Mouse (Mus musculus): ENCODE measurements around the gene Il5. TPM values are rescaled to one million over a fixed set of nuclear protein-coding genes. Genes with fewer than 3 reads are reported as not detected.
"Not testable (repeated sequence)": the region's sequence is repeated elsewhere in the genome, so short reads cannot be mapped to it uniquely, and the experiment has no call there.

Gene Il5
- polyA plus RNA-seq, 1 experiment from 2014 or later, result not detected

GRCm38 (mm10) chr11:53755011-53755595 is 34.5 kb downstream of the Il5 start:
- 73% methylated on average over 12 of the region's 12 CpGs for WGBS
- H3K27ac ChIP-seq (ENCODE audit: low read length), result no peak overlapping the region

GRCm38 (mm10) chr11:53757612-53758011 is 37.0 kb downstream of the Il5 start:
- Histone ChIP-seq H3K36me3 (ENCODE audit: control insufficient read depth, insufficient read depth, low read length) (no peaks in the 10 kb centered on the region), H3K27ac (ENCODE audit: low read length) (no peak overlapping the region), H3K9ac (ENCODE audit: low read length) (no peak overlapping the region), H3K27me3 (ENCODE audit: control insufficient read depth, insufficient read depth, low read depth, low read length) (no peaks in the 10 kb centered on the region), H3K4me2 (ENCODE audit: low read depth, low read length) (no peak overlapping the region), H3K9me3 (ENCODE audit: control insufficient read depth, low read length) (no peaks in the 10 kb centered on the region), H3K4me1 (replicated peaks; ENCODE audit: control insufficient read depth, insufficient read depth, low read length) (peaks cover 26% of the 10 kb centered on the region), H3K4me3 (ENCODE audit: low read length) (no peak overlapping the region)
- no peak for ATAC-seq (ENCODE audit: low read depth)
- 89% methylated on average over 4 of the region's 4 CpGs for WGBS

More at GRCm38 (mm10) chr11:53755011-53755595, 34.5 kb downstream of the Il5 start:
- H3K36me3 ChIP-seq (ENCODE audit: control insufficient read depth, insufficient read depth, low read length), result no peaks in the 10 kb centered on the region
- H3K4me2 ChIP-seq (ENCODE audit: low read depth, low read length), result no peak overlapping the region
- no peaks in the 10 kb centered on the region for H3K27me3 ChIP-seq (ENCODE audit: control insufficient read depth, insufficient read depth, low read depth, low read length)
- H3K4me3 ChIP-seq (ENCODE audit: low read length), result no peak overlapping the region
- no peak overlapping the region for H3K9ac ChIP-seq (ENCODE audit: low read length)
- peaks cover 7% of the 10 kb centered on the region for H3K4me1 ChIP-seq (replicated peaks; ENCODE audit: control insufficient read depth, insufficient read depth, low read length)
- no peak for ATAC-seq (ENCODE audit: low read depth)
- H3K9me3 ChIP-seq (ENCODE audit: control insufficient read depth, low read length), result no peaks in the 10 kb centered on the region

GRCm38 (mm10) chr11:53758033-53758432 is 37.4 kb downstream of the Il5 start:
- H3K9ac ChIP-seq (ENCODE audit: low read length); H3K27me3 ChIP-seq (ENCODE audit: control insufficient read depth, insufficient read depth, low read depth, low read length): not testable (repeated sequence)
- 83% methylated on average over 9 of the region's 9 CpGs for WGBS

GRCm38 (mm10) chr11:53758791-53759351 is 38.3 kb downstream of the Il5 start:
- WGBS, result 48% methylated on average over 6 of the region's 6 CpGs
- Histone ChIP-seq H3K36me3 (ENCODE audit: control insufficient read depth, insufficient read depth, low read length) (no peaks in the 10 kb centered on the region), H3K9ac (ENCODE audit: low read length) (no peak overlapping the region), H3K27ac (ENCODE audit: low read length) (0 out of 2 replicates have a peak overlapping the region, but pooled peaks have one; percentile 0), H3K4me3 (ENCODE audit: low read length) (no peak overlapping the region), H3K4me1 (replicated peaks; ENCODE audit: control insufficient read depth, insufficient read depth, low read length) (peaks cover 38% of the 10 kb centered on the region), H3K4me2 (ENCODE audit: low read depth, low read length) (no peak overlapping the region), H3K27me3 (ENCODE audit: control insufficient read depth, insufficient read depth, low read depth, low read length) (no peaks in the 10 kb centered on the region), H3K9me3 (ENCODE audit: control insufficient read depth, low read length) (no peaks in the 10 kb centered on the region)
- ATAC-seq (ENCODE audit: low read depth), result no peak

More at GRCm38 (mm10) chr11:53758033-53758432, 37.4 kb downstream of the Il5 start:
- H3K4me1 ChIP-seq (replicated peaks; ENCODE audit: control insufficient read depth, insufficient read depth, low read length), result peaks cover 29% of the 10 kb centered on the region
- not testable (repeated sequence) for H3K4me3 ChIP-seq (ENCODE audit: low read length); ATAC-seq (ENCODE audit: low read depth); H3K36me3 ChIP-seq (ENCODE audit: control insufficient read depth, insufficient read depth, low read length); H3K4me2 ChIP-seq (ENCODE audit: low read depth, low read length); H3K9me3 ChIP-seq (ENCODE audit: control insufficient read depth, low read length); H3K27ac ChIP-seq (ENCODE audit: low read length)

GRCm38 (mm10) chr11:53759545-53760406 is 39.2 kb downstream of the Il5 start:
- peaks cover 46% of the 10 kb centered on the region for H3K4me1 ChIP-seq (replicated peaks; ENCODE audit: control insufficient read depth, insufficient read depth, low read length)
- WGBS, result 27% methylated on average over 22 of the region's 22 CpGs
- no peak overlapping the region for H3K4me2 ChIP-seq (ENCODE audit: low read depth, low read length)
- no peaks in the 10 kb centered on the region for H3K9me3 ChIP-seq (ENCODE audit: control insufficient read depth, low read length)
- no peaks in the 10 kb centered on the region for H3K27me3 ChIP-seq (ENCODE audit: control insufficient read depth, insufficient read depth, low read depth, low read length)
- H3K36me3 ChIP-seq (ENCODE audit: control insufficient read depth, insufficient read depth, low read length), result no peaks in the 10 kb centered on the region
- no peak overlapping the region for H3K4me3 ChIP-seq (ENCODE audit: low read length)
- ATAC-seq (ENCODE audit: low read depth), result no peak
- H3K27ac ChIP-seq (ENCODE audit: low read length), result 0 out of 2 replicates have a peak overlapping the region, but pooled peaks have one; percentile 16
- 0 out of 2 replicates have a peak overlapping the region, but pooled peaks have one; percentile 13 for H3K9ac ChIP-seq (ENCODE audit: low read length)

GRCm38 (mm10) chr11:53761284-53761683 is 40.7 kb downstream of the Il5 start:
- H3K4me1 ChIP-seq (replicated peaks; ENCODE audit: control insufficient read depth, insufficient read depth, low read length), result peaks cover 47% of the 10 kb centered on the region

GRCm38 (mm10) chr11:53761822-53762221 is 41.2 kb downstream of the Il5 start:
- Histone ChIP-seq H3K4me1 (replicated peaks; ENCODE audit: control insufficient read depth, insufficient read depth, low read length) (peaks cover 47% of the 10 kb centered on the region), H3K9me3 (ENCODE audit: control insufficient read depth, low read length) (no peaks in the 10 kb centered on the region), H3K4me3 (ENCODE audit: low read length) (no peak overlapping the region), H3K9ac (ENCODE audit: low read length) (no peak overlapping the region), H3K27ac (ENCODE audit: low read length) (peak overlapping the region; percentile 99), H3K27me3 (ENCODE audit: control insufficient read depth, insufficient read depth, low read depth, low read length) (no peaks in the 10 kb centered on the region), H3K4me2 (ENCODE audit: low read depth, low read length) (0 out of 2 replicates have a peak overlapping the region, but pooled peaks have one; percentile 15), H3K36me3 (ENCODE audit: control insufficient read depth, insufficient read depth, low read length) (no peaks in the 10 kb centered on the region)
- peak; percentile 77 for ATAC-seq (ENCODE audit: low read depth)
- 10% methylated on average over 2 of the region's 2 CpGs for WGBS

More at GRCm38 (mm10) chr11:53761284-53761683, 40.7 kb downstream of the Il5 start:
- no peaks in the 10 kb centered on the region for H3K27me3 ChIP-seq (ENCODE audit: control insufficient read depth, insufficient read depth, low read depth, low read length)
- peak overlapping the region; percentile 31 for H3K9ac ChIP-seq (ENCODE audit: low read length)
- no peaks in the 10 kb centered on the region for H3K36me3 ChIP-seq (ENCODE audit: control insufficient read depth, insufficient read depth, low read length)
- ATAC-seq (ENCODE audit: low read depth), result no peak
- 0 out of 2 replicates have a peak overlapping the region, but pooled peaks have one; percentile 15 for H3K4me2 ChIP-seq (ENCODE audit: low read depth, low read length)
- no peaks in the 10 kb centered on the region for H3K9me3 ChIP-seq (ENCODE audit: control insufficient read depth, low read length)
- peak overlapping the region; percentile 99 for H3K27ac ChIP-seq (ENCODE audit: low read length)
- H3K4me3 ChIP-seq (ENCODE audit: low read length), result no peak overlapping the region
- WGBS, result 50% methylated on average over 5 of the region's 5 CpGs

- 45% methylated on average over 2 of the region's 2 CpGs for WGBS
- peak overlapping the region; percentile 82 for H3K4me2 ChIP-seq (ENCODE audit: low read depth, low read length)
- peak overlapping the region; percentile 99 for H3K27ac ChIP-seq (ENCODE audit: low read length)
- H3K36me3 ChIP-seq (ENCODE audit: control insufficient read depth, insufficient read depth, low read length), result no peaks in the 10 kb centered on the region
- H3K4me1 ChIP-seq (replicated peaks; ENCODE audit: control insufficient read depth, insufficient read depth, low read length), result peaks cover 47% of the 10 kb centered on the region
- no peak for ATAC-seq (ENCODE audit: low read depth)
- H3K4me3 ChIP-seq (ENCODE audit: low read length), result peak overlapping the region; percentile 43
- no peaks in the 10 kb centered on the region for H3K9me3 ChIP-seq (ENCODE audit: control insufficient read depth, low read length)
- peak overlapping the region; percentile 72 for H3K9ac ChIP-seq (ENCODE audit: low read length)
- no peaks in the 10 kb centered on the region for H3K27me3 ChIP-seq (ENCODE audit: control insufficient read depth, insufficient read depth, low read depth, low read length)
Observed at GRCm38 (mm10) chr11:53762426-53762825, 41.8 kb downstream of the Il5 start.
